Mouse (Mus musculus) stomach, embryonic 14.5 days (tissue): ENCODE data around the gene Grin2a. TPM values are rescaled to one million over a fixed set of nuclear protein-coding genes. Genes with fewer than 3 reads are reported as not detected.

Experiments used
- ATAC-seq: fragments of 200-750 bp; cut with Nextera tagmentation; 2 replicates; pipeline ENCODE4 v1.8.0; 2017; ENCODE audit warnings: low read depth, moderate TSS enrichment; ENCODE audit not compliant: insufficient number of reproducible peaks, insufficient read depth, low FRiP score
- H3K27ac ChIP-seq: fragments of 300-500 bp; sonication (generic); 2 replicates; pipeline ENCODE4 v1.5.1; 2014; ENCODE audit warnings: mild to moderate bottlenecking, low read length, moderate library complexity, mixed read lengths
- H3K27me3 ChIP-seq: fragments of 300-500 bp; sonication (generic); 2 replicates; pipeline ENCODE4 v1.6.1; 2014; ENCODE audit warnings: low read length, control low read depth, mixed read lengths; ENCODE audit not compliant: control insufficient read depth, insufficient read depth
- H3K36me3 ChIP-seq: fragments of 300-500 bp; sonication (generic); 2 replicates; pipeline ENCODE4 v1.6.1; 2014; ENCODE audit warnings: mild to moderate bottlenecking, control low read depth, low read length, moderate library complexity, mixed read lengths; ENCODE audit not compliant: control insufficient read depth, insufficient read depth
- H3K4me1 ChIP-seq: fragments of 300-500 bp; sonication (generic); 2 replicates; pipeline ENCODE4 v1.6.1; 2014; ENCODE audit warnings: low read length, control low read depth, mixed read lengths; ENCODE audit not compliant: control insufficient read depth, insufficient read depth
- H3K4me2 ChIP-seq: fragments of 300-500 bp; sonication (generic); replicated peaks from 2 replicates; pipeline ENCODE4 v1.6.1; 2014; ENCODE audit warnings: low read depth, low read length, control low read depth
- H3K4me3 ChIP-seq: fragments of 300-500 bp; sonication (generic); 2 replicates; pipeline ENCODE4 v1.5.1; 2014; ENCODE audit warnings: low read depth, low read length, control low read depth
- H3K9ac ChIP-seq: fragments of 300-500 bp; sonication (generic); replicated peaks from 2 replicates; pipeline ENCODE4 v1.6.1; 2014; ENCODE audit warnings: low read depth, mild to moderate bottlenecking, control low read depth, low read length, moderate library complexity, mixed read lengths
- H3K9me3 ChIP-seq: fragments of 300-500 bp; sonication (generic); 2 replicates; pipeline ENCODE4 v1.6.1; 2016; ENCODE audit warnings: low read depth, low read length, control low read depth; ENCODE audit not compliant: control insufficient read depth
- WGBS: fragments of 180-500 bp; shearing (Covaris S2); extraction: QIAGEN DNeasy Blood & Tissue Kit; methylation state at CpG from one replicate; pipeline ENCODE4 v1.1.7; 2014; 5-methylcytosine and 5-hydroxymethylcytosine counted together
- polyA plus RNA-seq: library from polyadenylated mRNA; unstranded; fragments of >200 nt; fragmentation: Nextera tagmentation; extraction: Ambion mirVana; gene quantifications from 2 replicates; pipeline ENCODE4 v1.2.1, GENCODE M21; 2014

Grin2a gene
- polyA plus RNA-seq, 1 experiment from 2014 or later: 0.85 TPM

GRCm38 (mm10) chr16:9768356-9768755, 227.0 kb downstream of the Grin2a start:
- 69% methylated on average over 5 of the region's 5 CpGs for WGBS
- no peaks in the 10 kb centered on the region for H3K9me3 ChIP-seq

GRCm38 (mm10) chr16:9767946-9768345, 227.4 kb downstream of the Grin2a start:
- no peak for ATAC-seq
- Histone ChIP-seq H3K4me1 (no peaks in the 10 kb centered on the region), H3K4me2 (no peak overlapping the region), H3K4me3 (no peak overlapping the region), H3K9ac (no peak overlapping the region), H3K27me3 (no peaks in the 10 kb centered on the region), H3K36me3 (no peaks in the 10 kb centered on the region), H3K27ac (no peak overlapping the region), H3K9me3 (no peaks in the 10 kb centered on the region)
- 74% methylated on average over 3 of the region's 3 CpGs for WGBS

More at GRCm38 (mm10) chr16:9768356-9768755, 227.0 kb downstream of the Grin2a start:
- no peak for ATAC-seq
- Histone ChIP-seq H3K27me3 (no peaks in the 10 kb centered on the region), H3K4me1 (no peaks in the 10 kb centered on the region), H3K4me2 (no peak overlapping the region), H3K4me3 (no peak overlapping the region), H3K9ac (no peak overlapping the region), H3K27ac (no peak overlapping the region), H3K36me3 (no peaks in the 10 kb centered on the region)

GRCm38 (mm10) chr16:9764086-9764485, 231.3 kb downstream of the Grin2a start:
- no peak for ATAC-seq

GRCm38 (mm10) chr16:9760347-9760746, 235.0 kb downstream of the Grin2a start:
- Histone ChIP-seq H3K27me3 (no peaks in the 10 kb centered on the region), H3K9ac (no peak overlapping the region), H3K4me3 (no peak overlapping the region), H3K4me2 (no peak overlapping the region), H3K4me1 (0 out of 2 replicates have a peak, but pooled peaks cover 2% of the 10 kb centered on the region), H3K36me3 (no peaks in the 10 kb centered on the region), H3K27ac (no peak overlapping the region), H3K9me3 (no peaks in the 10 kb centered on the region)
- ATAC-seq: no peak
- 88% methylated on average over 2 of the region's 2 CpGs for WGBS

More at GRCm38 (mm10) chr16:9764086-9764485, 231.3 kb downstream of the Grin2a start:
- Histone ChIP-seq H3K36me3 (no peaks in the 10 kb centered on the region), H3K4me2 (no peak overlapping the region), H3K27ac (no peak overlapping the region), H3K4me3 (no peak overlapping the region), H3K9ac (no peak overlapping the region), H3K4me1 (no peaks in the 10 kb centered on the region), H3K9me3 (no peaks in the 10 kb centered on the region), H3K27me3 (no peaks in the 10 kb centered on the region)
- 86% methylated on average over 2 of the region's 2 CpGs for WGBS

- Histone ChIP-seq H3K4me3 (no peak overlapping the region), H3K36me3 (no peaks in the 10 kb centered on the region), H3K27ac (no peak overlapping the region), H3K4me1 (0 out of 2 replicates have a peak, but pooled peaks cover 2% of the 10 kb centered on the region), H3K27me3 (no peaks in the 10 kb centered on the region), H3K4me2 (no peak overlapping the region), H3K9me3 (no peaks in the 10 kb centered on the region), H3K9ac (no peak overlapping the region)
- ATAC-seq: no peak
- 72% methylated on average over 8 of the region's 8 CpGs for WGBS
These were observed 238.5 kb downstream of the Grin2a start for GRCm38 (mm10) chr16:9756849-9757248.

- 80% methylated on average over 5 of the region's 5 CpGs for WGBS
- Histone ChIP-seq H3K4me3 (no peak overlapping the region), H3K4me1 (0 out of 2 replicates have a peak, but pooled peaks cover 2% of the 10 kb centered on the region), H3K27me3 (no peaks in the 10 kb centered on the region), H3K4me2 (no peak overlapping the region), H3K36me3 (no peaks in the 10 kb centered on the region), H3K9ac (no peak overlapping the region), H3K9me3 (no peaks in the 10 kb centered on the region), H3K27ac (no peak overlapping the region)
- no peak for ATAC-seq
These were observed 241.3 kb downstream of the Grin2a start for GRCm38 (mm10) chr16:9754061-9754460.

- WGBS: 91% methylated on average over 9 of the region's 9 CpGs
- Histone ChIP-seq H3K36me3 (no peaks in the 10 kb centered on the region), H3K4me3 (no peak overlapping the region), H3K4me2 (no peak overlapping the region), H3K27me3 (no peaks in the 10 kb centered on the region), H3K9me3 (no peaks in the 10 kb centered on the region), H3K27ac (no peak overlapping the region), H3K9ac (no peak overlapping the region), H3K4me1 (0 out of 2 replicates have a peak, but pooled peaks cover 2% of the 10 kb centered on the region)
- no peak for ATAC-seq
These were observed 242.3 kb downstream of the Grin2a start for GRCm38 (mm10) chr16:9753045-9753444.

- Histone ChIP-seq H3K27me3 (no peaks in the 10 kb centered on the region), H3K4me3 (no peak overlapping the region), H3K9me3 (no peaks in the 10 kb centered on the region), H3K36me3 (no peaks in the 10 kb centered on the region), H3K27ac (no peak overlapping the region), H3K9ac (no peak overlapping the region), H3K4me2 (no peak overlapping the region), H3K4me1 (0 out of 2 replicates have a peak, but pooled peaks cover 2% of the 10 kb centered on the region)
- WGBS: 74% methylated on average over 8 of the region's 8 CpGs
- no peak for ATAC-seq
These were observed 242.8 kb downstream of the Grin2a start for GRCm38 (mm10) chr16:9752600-9752999.

- ATAC-seq: no peak
These were observed 244.3 kb downstream of the Grin2a start for GRCm38 (mm10) chr16:9751045-9751569.

More at GRCm38 (mm10) chr16:9751045-9751569, 244.3 kb downstream of the Grin2a start:
- H3K4me2 ChIP-seq: no peak overlapping the region
- H3K27ac ChIP-seq: no peak overlapping the region
- no peaks in the 10 kb centered on the region for H3K27me3 ChIP-seq
- H3K4me3 ChIP-seq: no peak overlapping the region
- H3K4me1 ChIP-seq: 0 out of 2 replicates have a peak, but pooled peaks cover 2% of the 10 kb centered on the region
- H3K9me3 ChIP-seq: no peaks in the 10 kb centered on the region
- H3K9ac ChIP-seq: no peak overlapping the region
- 78% methylated on average over 11 of the region's 11 CpGs for WGBS
- no peaks in the 10 kb centered on the region for H3K36me3 ChIP-seq
